Mouse (Mus musculus): ENCODE data around the gene Gm45713.

GRCm38 (mm10) chr7:45129318-45129717, 6.7 kb downstream of the Gm45713 start:
- TF ChIP-seq POLR2A (IDR thresholded peaks at IDR 0.05; ENCODE audit: borderline replicate concordance, insufficient read depth, low read length) (no peak), CTCF (IDR thresholded peaks at IDR 0.05; ENCODE audit: borderline replicate concordance, insufficient read depth, low read depth, low read length) (no peak)
